Mouse (Mus musculus) megakaryocyte, embryonic 14.5 days (primary cell): ENCODE data around the gene Wasf1.

Source experiments
- FLI1 ChIP-seq: IDR thresholded peaks from 2 replicates; pipeline ENCODE4 v1.6.1; 2012; ENCODE audit warnings: low read length, inconsistent platforms, mixed read lengths
- GATA1 ChIP-seq: IDR thresholded peaks from 3 replicates; pipeline ENCODE4 v1.6.1; 2012; ENCODE audit warnings: mixed read lengths, low read length, inconsistent platforms, borderline replicate concordance

DNA sequence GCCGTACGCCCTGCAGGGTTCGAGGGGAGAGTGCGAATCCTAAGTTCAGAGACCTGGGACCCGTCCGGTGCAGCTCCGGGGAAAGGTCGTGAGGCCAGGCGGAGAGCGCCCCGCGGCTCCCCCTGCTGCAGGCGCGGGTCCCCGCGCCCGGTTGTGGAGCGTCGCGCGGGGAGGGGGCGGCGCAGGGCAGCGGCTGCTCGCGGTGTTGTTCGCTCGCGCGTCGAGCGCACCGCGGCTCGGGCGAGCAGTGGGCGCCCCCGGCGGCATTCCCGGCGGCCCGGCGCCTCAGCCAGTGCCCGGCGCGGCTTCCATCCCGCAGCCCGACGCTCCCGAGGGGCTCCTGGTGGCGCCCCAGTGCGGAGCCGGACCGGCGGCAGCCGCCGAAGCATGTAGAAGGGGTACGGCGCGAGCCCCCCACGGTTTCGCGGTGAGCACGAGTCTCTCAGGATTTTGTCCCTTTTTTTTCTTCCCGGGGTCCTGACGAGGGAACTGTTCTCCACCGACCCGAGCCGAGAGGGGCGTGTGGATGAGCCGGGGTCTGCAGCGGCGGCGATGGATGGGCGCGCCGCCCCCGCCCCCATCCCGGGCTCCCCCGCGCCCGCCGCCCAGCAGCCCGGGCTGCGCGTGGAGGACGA lies 486 bp downstream of the Wasf1 start:
- TF ChIP-seq GATA1 (no peak), FLI1 (no peak)
